Mouse (Mus musculus): ENCODE data around the gene Tmem235.

GRCm38 (mm10) chr11:117819095-117819494 lies 41.5 kb upstream of the Tmem235 start:
- no peak for TF ChIP-seq CHD2 (IDR thresholded peaks at IDR 0.05; ENCODE audit: low read depth, low read length)
- no peak for TF ChIP-seq ZNF384 (IDR thresholded peaks at IDR 0.05; ENCODE audit: low read depth, low read length)

Measured in ES-E14 (cell line).